Mouse (Mus musculus) testis, adult 2 months (tissue): Measurements from ENCODE around the gene Cd83. TPM values are rescaled to one million over a fixed set of nuclear protein-coding genes. Genes with fewer than 3 reads are reported as not detected.

Source experiments
- H3K27ac ChIP-seq: fragments of 200-500 bp; 2 replicates; pipeline ENCODE4 v1.5.1; 2012; ENCODE audit warnings: low read depth, low read length; ENCODE audit not compliant: control insufficient read depth, insufficient read depth
- H3K27me3 ChIP-seq: fragments of 200-500 bp; 2 replicates; pipeline ENCODE4 v1.6.1; 2012; ENCODE audit warnings: mild to moderate bottlenecking, low read length, moderate library complexity; ENCODE audit not compliant: control insufficient read depth, insufficient read depth
- H3K36me3 ChIP-seq: fragments of 200-500 bp; 2 replicates; pipeline ENCODE4 v1.6.1; 2012; ENCODE audit warnings: mild to moderate bottlenecking, low read length; ENCODE audit not compliant: control insufficient read depth, insufficient read depth
- H3K4me1 ChIP-seq: fragments of 200-500 bp; 2 replicates; pipeline ENCODE4 v1.6.1; 2012; ENCODE audit warnings: low read length; ENCODE audit not compliant: control insufficient read depth, insufficient read depth
- H3K4me3 ChIP-seq: fragments of 200-500 bp; 2 replicates; pipeline ENCODE4 v1.5.1; 2012; ENCODE audit warnings: low read depth, mild to moderate bottlenecking, low read length, moderate library complexity, mixed read lengths; ENCODE audit not compliant: control insufficient read depth
- CTCF ChIP-seq: fragments of 200-500 bp; IDR thresholded peaks from 2 replicates; pipeline ENCODE4 v1.5.1; 2012; ENCODE audit warnings: low read depth, mild to moderate bottlenecking, inconsistent platforms, low read length, moderate library complexity; ENCODE audit not compliant: control insufficient read depth, insufficient read depth, insufficient replicate concordance
- POLR2A ChIP-seq: fragments of 200-500 bp; IDR thresholded peaks from 2 replicates; pipeline ENCODE4 v1.6.1; 2012; ENCODE audit warnings: low read depth, mild to moderate bottlenecking, inconsistent platforms, low read length, moderate library complexity; ENCODE audit not compliant: control insufficient read depth
- polyA plus RNA-seq: library from polyadenylated mRNA; depleted of rRNA; stranded (reverse); fragments of >200 nt; gene quantifications from 2 replicates; pipeline ENCODE4 v1.2.3, GENCODE M21; 2012; rRNA removed

The Cd83 gene
- polyA plus RNA-seq, 1 experiment = 0.15 TPM

GRCm38 (mm10) chr13:43851108-43851507 is 66.5 kb downstream of the Cd83 start:
- Histone ChIP-seq H3K4me3 (no peak overlapping the region), H3K4me1 (no peaks in the 10 kb centered on the region), H3K27ac (no peak overlapping the region), H3K36me3 (no peaks in the 10 kb centered on the region), H3K27me3 (no peaks in the 10 kb centered on the region)
- TF ChIP-seq POLR2A (no peak), CTCF (no peak)

Other genes starting within 250 kb of the Cd83 start
- gene Mcur1, start 224.6 kb upstream of the Cd83 start, polyA plus RNA-seq = 1.2 and 1.5 TPM in 2 replicates
- gene Rnf182, start 169.1 kb upstream of the Cd83 start, polyA plus RNA-seq = 0.76 and 1.3 TPM in 2 replicates